Mouse (Mus musculus) ES-E14 (cell line): ENCODE data around the gene Wdr95. TPM values are rescaled to one million over a fixed set of nuclear protein-coding genes. Genes with fewer than 3 reads are reported as not detected.

Source experiments
- DNase-seq: peaks from one replicate; pipeline ENCODE4 v3.0.0-alpha.2; 2013; ENCODE audit warnings: low read depth, low spot score
- H3K27ac ChIP-seq: 2 replicates; pipeline ENCODE4 v1.5.1; 2012; ENCODE audit warnings: low read depth, mild to moderate bottlenecking, low read length, moderate library complexity, mixed read lengths; ENCODE audit not compliant: poor library complexity, insufficient read depth, severe bottlenecking
- H3K36me3 ChIP-seq: 2 replicates; pipeline ENCODE4 v1.6.1; 2012; ENCODE audit warnings: mild to moderate bottlenecking, low read length, moderate library complexity, mixed read lengths; ENCODE audit not compliant: control insufficient read depth, poor library complexity, insufficient read depth, severe bottlenecking
- H3K4me1 ChIP-seq, 2 experiments: fragments of 150-350 bp in 1 of 2; sonication (generic) in 1 of 2; 2 replicates each; pipeline ENCODE4 v1.6.1; 2012; ENCODE audit warnings: low read length in 2 of 2, mild to moderate bottlenecking in 1 of 2, mixed read lengths in 1 of 2; ENCODE audit not compliant: control insufficient read depth in 2 of 2, insufficient read depth in 2 of 2, poor library complexity in 1 of 2
- H3K4me3 ChIP-seq, 2 experiments: fragments of 150-350 bp in 1 of 2; sonication (generic) in 1 of 2; 2 replicates each; pipeline ENCODE4 v1.5.1; 2012; ENCODE audit warnings: low read length in 2 of 2, low read depth in 1 of 2, mild to moderate bottlenecking in 1 of 2, mixed read lengths in 1 of 2; ENCODE audit not compliant: insufficient read depth in 1 of 2, poor library complexity in 1 of 2, severe bottlenecking in 1 of 2
- H3K9ac ChIP-seq: 2 replicates; pipeline ENCODE4 v1.6.1; 2012; ENCODE audit warnings: low read depth, mild to moderate bottlenecking, low read length, mixed read lengths; ENCODE audit not compliant: poor library complexity, insufficient read depth, severe bottlenecking
- H3K9me3 ChIP-seq: fragments of 150-350 bp; sonication (generic); 2 replicates; pipeline ENCODE4 v1.6.1; 2012; ENCODE audit warnings: low read depth, mild to moderate bottlenecking, low read length; ENCODE audit not compliant: control insufficient read depth, insufficient read depth
- CHD2 ChIP-seq: IDR thresholded peaks from 2 replicates; pipeline ENCODE4 v1.6.1; 2014; ENCODE audit warnings: mild to moderate bottlenecking, low read depth, low read length, inconsistent platforms
- HCFC1 ChIP-seq: IDR thresholded peaks from 2 replicates; pipeline ENCODE4 v1.6.1; 2012; ENCODE audit warnings: low read length, inconsistent platforms, borderline replicate concordance; ENCODE audit not compliant: insufficient read depth
- MAFK ChIP-seq: IDR thresholded peaks from 2 replicates; pipeline ENCODE4 v1.6.1; 2014; ENCODE audit warnings: mild to moderate bottlenecking, low read depth, low read length, inconsistent platforms; ENCODE audit not compliant: insufficient read depth
- ZC3H11A ChIP-seq: IDR thresholded peaks from 2 replicates; pipeline ENCODE4 v1.6.1; 2012; ENCODE audit warnings: low read depth, mild to moderate bottlenecking, inconsistent platforms, low read length, borderline replicate concordance
- ZNF384 ChIP-seq: IDR thresholded peaks from 2 replicates; pipeline ENCODE4 v1.6.1; 2012; ENCODE audit warnings: low read depth, low read length, inconsistent platforms
- in situ Hi-C, 2 experiments: fragments of 600-800 bp; cut with MboI; formaldehyde crosslinking; loops; one replicate each; pipeline ENCODE4 v1.15.1; 2025; ENCODE audit warnings: low sequenced_read_pairs in 2 of 2, inconsistent platforms in 1 of 2; ENCODE audit not compliant: unreplicated experiment in 2 of 2
- total RNA-seq: library from RNA; depleted of rRNA; stranded (reverse); fragments of 300-350 nt; gene quantifications from 2 replicates; pipeline ENCODE4 v1.2.3, GENCODE M21; 2012

Wdr95 gene
- total RNA-seq, 1 experiment, result 1.5 TPM

DNA sequence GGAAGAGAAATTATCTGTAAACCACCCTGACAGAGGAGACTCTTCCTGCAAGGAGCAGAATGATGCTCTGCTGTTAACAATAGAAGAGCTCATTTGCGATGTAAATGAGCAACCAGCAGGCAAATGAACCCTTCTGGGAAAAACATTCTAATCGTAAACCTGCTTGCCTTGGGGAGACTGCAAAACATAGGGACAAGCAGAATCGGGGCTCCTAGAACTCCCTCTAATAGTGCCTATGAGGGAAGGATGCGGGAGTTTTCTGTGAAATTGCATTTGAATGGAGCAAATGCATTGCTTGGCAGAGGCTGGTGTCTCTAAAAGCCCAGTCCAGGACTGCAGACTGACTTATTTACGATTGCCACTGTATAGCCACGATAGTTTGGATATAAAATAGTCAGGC lies 32.8 kb upstream of the Wdr95 start:
- no peaks in the 10 kb centered on the region for H3K9me3 ChIP-seq
- in situ Hi-C loops, result no loop called here

DNA sequence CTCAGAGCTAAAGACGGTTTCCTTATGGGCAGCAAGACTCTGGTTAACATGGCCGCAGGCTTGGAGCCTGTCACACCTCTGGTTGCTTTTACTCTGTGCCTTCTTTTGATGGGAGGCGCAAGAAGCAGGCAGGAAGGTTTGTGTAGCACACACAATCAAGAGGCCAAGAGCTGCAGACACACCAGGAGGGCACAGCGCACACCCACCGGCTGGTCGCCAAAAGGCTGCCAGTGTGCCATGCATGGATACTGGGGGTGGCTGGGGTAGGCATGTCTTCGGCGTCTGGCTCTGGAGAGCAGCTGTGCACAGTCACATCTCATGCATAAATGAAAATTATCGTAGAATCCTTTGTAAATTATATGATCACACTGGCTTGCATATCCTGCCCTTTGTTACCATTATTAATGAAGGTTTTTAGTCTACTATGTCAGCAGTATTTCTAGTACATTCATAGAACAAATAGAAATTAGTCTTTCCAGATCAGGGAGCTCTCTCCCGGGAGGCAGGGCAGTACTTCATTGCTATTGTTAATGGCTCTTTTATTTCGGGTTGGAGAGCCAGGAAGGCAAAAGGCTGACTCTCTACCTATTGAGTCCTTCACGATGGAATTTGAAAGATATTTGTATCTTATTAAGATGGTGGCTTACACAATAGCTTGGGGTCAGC lies 31.9 kb upstream of the Wdr95 start:
- Histone ChIP-seq H3K36me3 (no peaks in the 10 kb centered on the region), H3K27ac (no peak overlapping the region), H3K4me3 (no peak overlapping the region), H3K9me3 (no peaks in the 10 kb centered on the region), H3K9ac (no peak overlapping the region), H3K4me1 (no peaks in the 10 kb centered on the region)
- in situ Hi-C loops, result no loop called here
- no peak for DNase-seq
- TF ChIP-seq ZNF384 (no peak), ZC3H11A (no peak), HCFC1 (no peak), CHD2 (no peak), MAFK (no peak)

More for the DNA sequence above, 32.8 kb upstream of the Wdr95 start:
- H3K9ac ChIP-seq, result no peak overlapping the region
- no peak overlapping the region for H3K27ac ChIP-seq
- DNase-seq, result no peak
- TF ChIP-seq CHD2 (no peak), MAFK (no peak), HCFC1 (no peak), ZNF384 (no peak)
- no peaks in the 10 kb centered on the region for H3K36me3 ChIP-seq
- no peaks in the 10 kb centered on the region for H3K4me1 ChIP-seq
- H3K4me3 ChIP-seq, result no peak overlapping the region

DNA sequence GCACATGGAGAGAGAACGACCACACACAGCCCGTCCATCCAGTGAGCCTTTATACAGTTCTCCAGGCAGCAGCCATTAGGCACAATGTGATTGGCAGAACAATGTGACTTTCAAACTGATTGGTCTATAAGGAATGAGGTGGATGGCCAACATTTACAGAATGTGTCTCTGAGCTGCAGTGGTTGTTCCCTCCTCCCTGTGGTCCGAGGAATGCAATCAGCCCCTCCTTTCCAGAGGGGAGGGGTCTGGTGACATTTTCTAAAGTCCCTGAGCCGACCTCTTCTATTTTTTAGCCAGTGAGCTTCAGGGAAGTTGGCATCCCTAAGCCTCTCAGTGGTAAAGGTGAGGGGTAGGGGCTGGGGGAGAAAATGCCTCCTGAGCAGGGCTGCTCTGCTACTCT lies 28.5 kb upstream of the Wdr95 start:
- H3K9ac ChIP-seq, result no peak overlapping the region
- in situ Hi-C loops, result no loop called here
- H3K4me3 ChIP-seq, result no peak overlapping the region
- no peaks in the 10 kb centered on the region for H3K4me1 ChIP-seq
- H3K27ac ChIP-seq, result no peak overlapping the region
- no peak for TF ChIP-seq MAFK
- TF ChIP-seq CHD2, result no peak
- no peak for TF ChIP-seq ZNF384
- no peak for TF ChIP-seq ZC3H11A
- TF ChIP-seq HCFC1, result no peak
- H3K9me3 ChIP-seq, result no peaks in the 10 kb centered on the region
- no peaks in the 10 kb centered on the region for H3K36me3 ChIP-seq
- no peak for DNase-seq

DNA sequence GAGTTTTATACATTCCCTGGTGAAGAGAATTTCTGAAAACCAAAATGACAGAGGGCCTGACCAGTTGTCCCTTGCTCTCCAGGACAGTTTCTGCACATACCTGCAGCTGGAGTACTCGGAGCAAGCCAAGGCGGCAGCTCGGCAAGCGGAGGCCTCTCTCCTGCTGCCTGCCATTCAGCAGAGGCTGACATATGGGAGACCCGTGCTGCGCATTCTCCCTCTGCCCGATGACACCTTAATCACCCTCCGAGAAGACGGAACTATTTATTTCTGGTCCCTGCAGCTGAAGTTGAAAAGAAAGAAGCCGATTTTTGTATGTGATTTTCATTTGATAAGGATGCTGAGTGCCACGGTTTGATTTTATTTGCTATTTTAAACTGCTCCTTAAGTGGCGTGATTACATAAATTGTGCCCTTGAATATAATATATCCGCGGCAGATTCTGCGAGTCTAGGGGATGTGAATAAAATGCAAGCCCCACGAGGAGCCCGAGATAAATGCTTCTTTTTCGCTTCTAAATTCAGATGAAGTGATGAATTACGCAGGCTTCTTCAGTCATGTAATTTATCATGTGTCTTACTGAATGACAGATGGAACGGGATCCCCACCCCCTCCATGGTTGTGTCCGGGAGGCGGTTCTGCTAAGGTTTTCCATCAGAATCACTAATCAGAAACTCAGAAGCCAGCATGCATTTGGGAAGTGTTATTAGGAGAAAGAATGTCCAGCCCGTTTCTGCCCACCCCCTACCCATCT lies 24.9 kb upstream of the Wdr95 start:
- Histone ChIP-seq H3K27ac (no peak overlapping the region), H3K9me3 (no peaks in the 10 kb centered on the region), H3K4me1 (no peaks in the 10 kb centered on the region), H3K9ac (no peak overlapping the region), H3K4me3 (no peak overlapping the region), H3K36me3 (no peaks in the 10 kb centered on the region)
- no peak for DNase-seq
- in situ Hi-C loops, result no loop called here
- no peak for TF ChIP-seq ZC3H11A
- TF ChIP-seq MAFK, result no peak
- no peak for TF ChIP-seq CHD2
- no peak for TF ChIP-seq HCFC1
